33 mouse cellular contexts compared by ENCODE assay signal in the genomic region with DNA sequence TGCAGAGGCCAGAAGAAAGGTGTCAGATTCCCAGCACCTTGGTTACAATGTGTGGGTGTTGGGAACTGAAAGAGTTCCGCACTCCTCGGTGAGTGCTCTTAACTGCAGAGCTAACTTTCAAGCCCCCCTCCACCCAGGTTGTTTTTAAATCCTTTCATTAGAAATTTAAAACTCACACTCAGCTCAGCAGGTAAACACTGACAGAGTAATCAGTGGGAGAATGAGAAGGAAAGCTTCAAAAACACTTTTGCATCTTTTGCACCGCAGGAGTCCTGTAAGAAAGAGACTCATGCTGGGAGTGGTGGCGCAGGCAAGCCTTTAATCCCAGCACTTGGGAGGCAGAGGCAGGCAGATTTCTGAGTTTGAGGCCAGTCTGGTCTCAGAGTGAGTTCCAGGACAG. TPM values are rescaled to one million over a fixed set of nuclear protein-coding genes. Genes with fewer than 3 reads are reported as not detected.
"Had no signal": no experiment of that assay in that cellular context is flagged by ENCODE, and none has a peak within 500 bp of the region (broad histone marks: within the 10 kb centered on the region; RNA-seq: fewer than 3 reads in every experiment).

No protein-coding gene starts in this region.

- H3K27ac ChIP-seq: limb, embryonic 10.5 days; limb, embryonic 12.5 days; limb, embryonic 13.5 days; limb, embryonic 15.5 days; liver, embryonic 12.5 days; liver, embryonic 13.5 days; liver, embryonic 14.5 days; liver, embryonic 15.5 days; lung, embryonic 15.5 days; macrophage; midbrain, embryonic 10.5 days; midbrain, embryonic 12.5 days; midbrain, embryonic 13.5 days; neural tube, embryonic 12.5 days; neural tube, embryonic 13.5 days had no signal

- H3K9ac ChIP-seq: limb, embryonic 12.5 days; limb, embryonic 13.5 days; limb, embryonic 15.5 days; liver, embryonic 12.5 days; liver, embryonic 13.5 days; liver, embryonic 14.5 days; liver, embryonic 15.5 days; liver, postnatal 0 days; lung, embryonic 14.5 days; lung, embryonic 15.5 days; midbrain, embryonic 12.5 days; midbrain, embryonic 13.5 days; neural tube, embryonic 12.5 days; neural tube, embryonic 13.5 days had no signal

- H3K27me3 ChIP-seq: limb, embryonic 15.5 days; liver, embryonic 12.5 days; liver, embryonic 13.5 days; liver, embryonic 15.5 days; lung, embryonic 15.5 days; midbrain, embryonic 12.5 days; midbrain, embryonic 13.5 days; neural tube, embryonic 12.5 days; neural tube, embryonic 13.5 days had no signal

- H3K4me1 ChIP-seq: limb, embryonic 13.5 days; limb, embryonic 15.5 days; liver, embryonic 12.5 days; liver, embryonic 13.5 days; liver, embryonic 15.5 days; lung, embryonic 15.5 days; megakaryocyte, embryonic 14.5 days; midbrain, embryonic 13.5 days; neural tube, embryonic 12.5 days had no signal

- H3K4me3 ChIP-seq: limb, embryonic 10.5 days; limb, embryonic 12.5 days; limb, embryonic 13.5 days; limb, embryonic 15.5 days; liver, embryonic 12.5 days; liver, embryonic 13.5 days; liver, embryonic 15.5 days; lung, embryonic 15.5 days; megakaryocyte, embryonic 14.5 days; midbrain, embryonic 10.5 days; midbrain, embryonic 12.5 days; midbrain, embryonic 13.5 days; myocyte; neural tube, embryonic 12.5 days; neural tube, embryonic 13.5 days had no signal

- H3K36me3 ChIP-seq: limb, embryonic 10.5 days; limb, embryonic 12.5 days; limb, embryonic 13.5 days; limb, embryonic 15.5 days; liver, embryonic 12.5 days; liver, embryonic 13.5 days; liver, embryonic 15.5 days; lung, embryonic 15.5 days; midbrain, embryonic 10.5 days; midbrain, embryonic 12.5 days; midbrain, embryonic 13.5 days; neural tube, embryonic 12.5 days; neural tube, embryonic 13.5 days had no signal

- H3K4me2 ChIP-seq: limb, embryonic 12.5 days; limb, embryonic 13.5 days; limb, embryonic 15.5 days; liver, embryonic 11.5 days; liver, embryonic 12.5 days; liver, embryonic 13.5 days; liver, embryonic 15.5 days; lung, embryonic 14.5 days; lung, embryonic 15.5 days; midbrain, embryonic 11.5 days; midbrain, embryonic 12.5 days; midbrain, embryonic 13.5 days; neural tube, embryonic 12.5 days; neural tube, embryonic 13.5 days had no signal

- DNase-seq: left cerebral cortex, postnatal 4 days; liver; liver, embryonic 13.5 days; liver, postnatal 0 days; lung, adult 18-20 months; lung, adult 2 months; lung, embryonic 14.5 days; lung, postnatal 10 days; lung, postnatal 14 days; lung, postnatal 36 days; lung, postnatal 4 days; midbrain, embryonic 14.5 days had no signal

- H3K9me3 ChIP-seq: limb, embryonic 10.5 days; limb, embryonic 12.5 days; limb, embryonic 13.5 days; limb, embryonic 15.5 days; liver, embryonic 12.5 days; liver, embryonic 13.5 days; liver, embryonic 15.5 days; lung, embryonic 15.5 days; megakaryocyte, embryonic 14.5 days; midbrain, embryonic 10.5 days; midbrain, embryonic 12.5 days; midbrain, embryonic 13.5 days; neural tube, embryonic 12.5 days; neural tube, embryonic 13.5 days had no signal

- ATAC-seq: liver, embryonic 12.5 days; liver, postnatal 0 days; lung, postnatal 0 days; midbrain, embryonic 13.5 days; midbrain, embryonic 16.5 days had no signal

RNA-seq across cellular contexts. Expression of a gene that starts 16.4 kb away (rescaled TPM):
- total RNA-seq: monocyte, adult 5-6 weeks had no signal
